Mouse (Mus musculus) lung, adult 18-20 months (tissue): Measurements from ENCODE around the gene Alox12e.

ENCODE experiments used
- DNase-seq, 2 experiments: peaks; one replicate each; pipeline ENCODE4 v3.0.0; 2022; ENCODE audit warnings: mixed read lengths in 2 of 2

The Alox12e gene

GRCm38 (mm10) chr11:70283666-70284065 is 38.8 kb downstream of the Alox12e start:
- no peak for DNase-seq

GRCm38 (mm10) chr11:70280441-70280840 is 42.0 kb downstream of the Alox12e start:
- DNase-seq = peak; percentile 56 to 79

GRCm38 (mm10) chr11:70278961-70279360 is 43.5 kb downstream of the Alox12e start:
- DNase-seq = no peak

- DNase-seq = no peak
These were observed 50.8 kb downstream of the Alox12e start for GRCm38 (mm10) chr11:70271641-70272040.

- peak; percentile 36 to 37 for DNase-seq
These were observed 56.0 kb downstream of the Alox12e start for GRCm38 (mm10) chr11:70266405-70266804.

- no peak for DNase-seq
These were observed 56.6 kb downstream of the Alox12e start for GRCm38 (mm10) chr11:70265819-70266218.
